Mouse (Mus musculus): Measurements from ENCODE around the gene Arfip2.

Gene Arfip2

GRCm38 (mm10) chr7:105640233-105640893 is at the start of gene Arfip2, which contains the start of gene Gm45799:
Gene Arfip2, minus strand, starts transcription at chr7:105640416.
Gene Gm45799, plus strand, starts transcription at chr7:105640552.
- DNase-seq (ENCODE audit: low spot score in 2 of 2), result peak; percentile 83 to 95

GRCm38 (mm10) chr7:105685541-105686197 is 45.5 kb upstream of the Arfip2 start:
- no peak for DNase-seq (ENCODE audit: low spot score in 2 of 2)

- peak in 1 of 2 experiments; percentile 38 for DNase-seq (ENCODE audit: low spot score in 2 of 2)
Measured at GRCm38 (mm10) chr7:105650639-105651435, 10.6 kb upstream of the Arfip2 start, which contains the start of gene Dnhd1. Gene Dnhd1, plus strand, starts transcription at chr7:105650827.

- DNase-seq (ENCODE audit: low spot score in 2 of 2), result no peak
Measured at GRCm38 (mm10) chr7:105641936-105642335, 1.7 kb upstream of the Arfip2 start.

- DNase-seq (ENCODE audit: low spot score in 2 of 2), result no peak
Measured at GRCm38 (mm10) chr7:105640894-105641255, 659 bp upstream of the Arfip2 start.

GRCm38 (mm10) chr7:105639756-105640155 is 460 bp downstream of the Arfip2 start, which contains the start of gene Timm10b:
Gene Timm10b, plus strand, starts transcription at chr7:105640056.
- DNase-seq (ENCODE audit: low spot score in 2 of 2), result no peak

GRCm38 (mm10) chr7:105639304-105639703 is 912 bp downstream of the Arfip2 start:
- peak in 1 of 2 experiments; percentile 3 for DNase-seq (ENCODE audit: low spot score in 2 of 2)

GRCm38 (mm10) chr7:105638776-105639175 is 1.4 kb downstream of the Arfip2 start:
- no peak for DNase-seq (ENCODE audit: low spot score in 2 of 2)

- DNase-seq (ENCODE audit: low spot score in 2 of 2), result no peak
Measured at GRCm38 (mm10) chr7:105635726-105636125, 4.5 kb downstream of the Arfip2 start.

GRCm38 (mm10) chr7:105634272-105634920 is 5.8 kb downstream of the Arfip2 start:
- peak in 1 of 2 experiments; percentile 3 for DNase-seq (ENCODE audit: low spot score in 2 of 2)

- DNase-seq (ENCODE audit: low spot score in 2 of 2), result no peak
Measured at GRCm38 (mm10) chr7:105633801-105634135, 6.4 kb downstream of the Arfip2 start.

GRCm38 (mm10) chr7:105633127-105633800 is 7.0 kb downstream of the Arfip2 start, which contains the start of gene Trim3:
Gene Trim3, minus strand, starts transcription at chr7:105633571.
- peak; percentile 69 to 81 for DNase-seq (ENCODE audit: low spot score in 2 of 2)

- DNase-seq (ENCODE audit: low spot score in 2 of 2), result no peak
Measured at GRCm38 (mm10) chr7:105632551-105632972, 7.7 kb downstream of the Arfip2 start.

- DNase-seq (ENCODE audit: low spot score in 2 of 2), result no peak
Measured at GRCm38 (mm10) chr7:105628633-105629032, 11.6 kb downstream of the Arfip2 start.

GRCm38 (mm10) chr7:105625397-105625796 is 14.8 kb downstream of the Arfip2 start:
- DNase-seq (ENCODE audit: low spot score in 2 of 2), result no peak

- no peak for DNase-seq (ENCODE audit: low spot score in 2 of 2)
Measured at GRCm38 (mm10) chr7:105621646-105622292, 18.4 kb downstream of the Arfip2 start.

GRCm38 (mm10) chr7:105621053-105621452 is 19.2 kb downstream of the Arfip2 start:
- no peak for DNase-seq (ENCODE audit: low spot score in 2 of 2)

- no peak for DNase-seq (ENCODE audit: low spot score in 2 of 2)
Measured at GRCm38 (mm10) chr7:105619701-105620100, 20.5 kb downstream of the Arfip2 start.

- DNase-seq (ENCODE audit: low spot score in 2 of 2), result no peak
Measured at GRCm38 (mm10) chr7:105617810-105618209, 22.4 kb downstream of the Arfip2 start.

GRCm38 (mm10) chr7:105616561-105616960 is 23.7 kb downstream of the Arfip2 start:
- no peak for DNase-seq (ENCODE audit: low spot score in 2 of 2)

- no peak for DNase-seq (ENCODE audit: low spot score in 2 of 2)
Measured at GRCm38 (mm10) chr7:105615720-105616119, 24.5 kb downstream of the Arfip2 start.

Data from frontal cortex, postnatal 25 days (tissue).